Mouse (Mus musculus) liver, adult 2 months (tissue): ENCODE measurements at regions not wholly inside any gene's neighbourhood (a gene's known extent, or its start where the extent isn't known, plus 50 kb on each side); places are given as distances from the start of the nearest gene placed in this dataset.

Source experiments
- CTCF ChIP-seq: fragments of 200-500 bp; IDR thresholded peaks from 2 replicates; pipeline ENCODE4 v1.5.1; 2011; ENCODE audit warnings: low read depth, low read length, control low read depth
- POLR2A ChIP-seq: fragments of 200-500 bp; IDR thresholded peaks from 2 replicates; pipeline ENCODE4 v1.6.1; 2011; ENCODE audit warnings: low read length, control low read depth; ENCODE audit not compliant: insufficient read depth; ENCODE audit errors: extremely low read depth

GRCm38 (mm10) chr14:59052421-59052820 is 90.3 kb downstream of the 1700129C05Rik start:
- TF ChIP-seq POLR2A (no peak), CTCF (no peak)
